Mouse (Mus musculus) midbrain, embryonic 12.5 days (tissue): ENCODE measurements at regions not wholly inside any gene's neighbourhood (a gene's known extent, or its start where the extent isn't known, plus 50 kb on each side); places are given as distances from the start of the nearest gene placed in this dataset.

ENCODE experiments used
- ATAC-seq: fragments of 200-750 bp; cut with Nextera tagmentation; 2 replicates; pipeline ENCODE4 v1.8.0; 2017; ENCODE audit warnings: low read depth, moderate TSS enrichment, moderate library complexity; ENCODE audit not compliant: low FRiP score
- H3K27ac ChIP-seq: fragments of 300-500 bp; sonication (generic); replicated peaks from 2 replicates; pipeline ENCODE4 v1.5.1; 2016; ENCODE audit warnings: mild to moderate bottlenecking
- H3K27me3 ChIP-seq: fragments of 300-500 bp; sonication (generic); 2 replicates; pipeline ENCODE4 v1.6.1; 2016; ENCODE audit warnings: mild to moderate bottlenecking
- H3K36me3 ChIP-seq: fragments of 300-500 bp; sonication (generic); 2 replicates; pipeline ENCODE4 v1.6.1; 2016
- H3K4me1 ChIP-seq: fragments of 300-500 bp; sonication (generic); 2 replicates; pipeline ENCODE4 v1.6.1; 2016
- H3K4me2 ChIP-seq: fragments of 300-500 bp; sonication (generic); replicated peaks from 2 replicates; pipeline ENCODE4 v1.6.1; 2016; ENCODE audit warnings: mild to moderate bottlenecking, moderate library complexity
- H3K4me3 ChIP-seq: fragments of 300-500 bp; sonication (generic); 2 replicates; pipeline ENCODE4 v1.5.1; 2016; ENCODE audit warnings: mild to moderate bottlenecking
- H3K9ac ChIP-seq: fragments of 300-500 bp; sonication (generic); replicated peaks from 2 replicates; pipeline ENCODE4 v1.6.1; 2016; ENCODE audit warnings: mild to moderate bottlenecking, moderate library complexity
- H3K9me3 ChIP-seq: fragments of 300-500 bp; sonication (generic); 2 replicates; pipeline ENCODE4 v1.6.1; 2016; ENCODE audit warnings: mild to moderate bottlenecking
- WGBS: fragments of 180-500 bp; shearing (Covaris S2); methylation state at CpG from one replicate; pipeline ENCODE4 v1.1.7; 2016; 5-methylcytosine and 5-hydroxymethylcytosine counted together

DNA sequence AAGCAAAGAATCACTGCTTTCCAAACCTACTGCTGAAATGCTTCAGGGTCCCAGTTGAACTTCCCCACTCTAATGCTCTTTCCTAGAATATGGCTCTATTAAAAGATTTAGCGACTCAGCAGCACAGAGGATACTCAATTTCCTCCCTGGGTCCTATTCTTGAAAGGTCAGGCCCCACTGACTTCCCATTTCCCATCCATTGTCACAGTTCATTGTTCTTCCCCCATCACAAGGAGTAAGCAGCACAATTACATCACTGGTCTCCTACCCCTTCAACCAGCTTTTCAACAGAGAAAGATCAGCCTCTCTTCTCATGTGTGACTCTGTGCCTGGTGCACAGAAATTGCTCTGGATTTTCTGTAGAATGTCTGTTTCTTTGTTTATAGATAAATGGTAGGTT, 344.5 kb downstream of the Gsdmc2 start:
- Histone ChIP-seq H3K4me1 (no peaks in the 10 kb centered on the region), H3K4me2 (no peak overlapping the region), H3K36me3 (no peaks in the 10 kb centered on the region), H3K27me3 (no peaks in the 10 kb centered on the region), H3K9ac (no peak overlapping the region), H3K4me3 (no peak overlapping the region), H3K27ac (no peak overlapping the region), H3K9me3 (no peaks in the 10 kb centered on the region)
- 32% methylated on average over 1 of the region's 1 CpGs for whole genome bisulfite sequencing
- ATAC-seq = no peak

GRCm38 (mm10) chr15:63498483-63498882, 346.5 kb downstream of the Gsdmc2 start:
- no peak overlapping the region for H3K4me3 ChIP-seq
- H3K9me3 ChIP-seq = no peaks in the 10 kb centered on the region
- no peak overlapping the region for H3K4me2 ChIP-seq
- 90% methylated on average over 3 of the region's 3 CpGs for WGBS
- H3K9ac ChIP-seq = no peak overlapping the region
- no peaks in the 10 kb centered on the region for H3K36me3 ChIP-seq
- no peak overlapping the region for H3K27ac ChIP-seq
- H3K4me1 ChIP-seq = no peaks in the 10 kb centered on the region
- ATAC-seq = no peak
- no peaks in the 10 kb centered on the region for H3K27me3 ChIP-seq

GRCm38 (mm10) chr15:63497207-63497606, 347.8 kb downstream of the Gsdmc2 start:
- no peak for ATAC-seq
- WGBS = 85% methylated on average over 3 of the region's 3 CpGs
- H3K9me3 ChIP-seq = no peaks in the 10 kb centered on the region

DNA sequence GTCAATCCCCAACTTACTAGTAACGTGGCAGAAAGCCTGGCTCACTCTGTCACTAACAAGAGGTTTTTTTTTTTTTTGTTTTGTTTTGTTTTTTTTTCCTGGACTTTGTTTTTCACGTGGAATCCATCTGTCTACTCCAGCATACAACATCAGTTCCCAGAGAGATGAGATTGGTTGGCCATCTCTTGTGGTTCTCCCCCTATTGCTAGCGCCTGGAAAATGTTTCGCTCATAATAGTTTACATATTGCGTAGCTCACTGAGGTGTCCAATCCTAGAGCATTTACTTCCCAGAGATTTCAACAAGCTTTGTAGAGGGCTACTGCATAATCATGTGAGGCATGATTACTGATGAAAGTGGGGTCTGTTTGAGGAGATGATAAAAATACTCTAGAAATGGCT, 360.1 kb downstream of the Gsdmc2 start:
- WGBS = 79% methylated on average over 5 of the region's 5 CpGs
- Histone ChIP-seq H3K9ac (no peak overlapping the region), H3K4me3 (no peak overlapping the region), H3K4me2 (no peak overlapping the region), H3K27me3 (no peaks in the 10 kb centered on the region), H3K4me1 (no peaks in the 10 kb centered on the region), H3K36me3 (no peaks in the 10 kb centered on the region), H3K27ac (no peak overlapping the region), H3K9me3 (no peaks in the 10 kb centered on the region)
- ATAC-seq = no peak

More at GRCm38 (mm10) chr15:63497207-63497606, 347.8 kb downstream of the Gsdmc2 start:
- no peak overlapping the region for H3K4me3 ChIP-seq
- H3K27me3 ChIP-seq = no peaks in the 10 kb centered on the region
- no peak overlapping the region for H3K27ac ChIP-seq
- H3K4me2 ChIP-seq = no peak overlapping the region
- no peaks in the 10 kb centered on the region for H3K4me1 ChIP-seq
- no peaks in the 10 kb centered on the region for H3K36me3 ChIP-seq
- H3K9ac ChIP-seq = no peak overlapping the region

GRCm38 (mm10) chr15:63484217-63484887, 360.6 kb downstream of the Gsdmc2 start:
- H3K36me3 ChIP-seq = no peaks in the 10 kb centered on the region
- H3K9ac ChIP-seq = no peak overlapping the region
- no peak for ATAC-seq
- H3K4me2 ChIP-seq = no peak overlapping the region
- no peak overlapping the region for H3K27ac ChIP-seq
- no peaks in the 10 kb centered on the region for H3K9me3 ChIP-seq
- H3K4me1 ChIP-seq = no peaks in the 10 kb centered on the region
- 33% methylated on average over 4 of the region's 4 CpGs for WGBS
- no peaks in the 10 kb centered on the region for H3K27me3 ChIP-seq
- H3K4me3 ChIP-seq = no peak overlapping the region

DNA sequence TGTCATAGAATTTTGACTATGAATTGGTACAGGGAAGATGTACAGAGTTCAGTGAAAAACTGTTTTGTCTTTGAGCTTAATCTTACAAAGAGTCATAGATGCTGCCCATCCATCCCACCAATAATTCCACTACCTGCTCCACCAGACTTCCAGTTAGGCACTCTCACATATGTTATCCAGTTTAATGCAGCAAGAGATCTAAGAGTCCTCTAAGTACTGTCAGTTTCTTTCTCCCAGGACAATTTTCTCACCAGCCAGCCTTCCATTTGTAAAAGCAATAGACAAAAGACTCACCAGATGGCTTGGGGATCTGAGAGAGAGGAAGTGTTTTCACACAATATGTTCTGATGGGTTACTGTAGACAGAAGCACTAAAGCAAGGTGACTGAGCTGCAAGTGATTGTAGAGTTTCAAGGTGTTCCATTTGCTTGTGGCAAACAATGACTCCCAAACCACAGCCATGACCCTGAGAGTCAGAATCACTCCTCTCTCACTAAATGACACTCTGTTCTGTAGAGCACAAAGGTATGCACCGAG, 365.6 kb downstream of the Gsdmc2 start:
- no peaks in the 10 kb centered on the region for H3K36me3 ChIP-seq
- 80% methylated on average over 1 of the region's 1 CpGs for WGBS
- no peak overlapping the region for H3K27ac ChIP-seq
- no peak overlapping the region for H3K9ac ChIP-seq
- no peaks in the 10 kb centered on the region for H3K9me3 ChIP-seq
- no peak for ATAC-seq
- no peaks in the 10 kb centered on the region for H3K27me3 ChIP-seq
- H3K4me3 ChIP-seq = no peak overlapping the region
- no peaks in the 10 kb centered on the region for H3K4me1 ChIP-seq
- H3K4me2 ChIP-seq = no peak overlapping the region

- no peak overlapping the region for H3K4me2 ChIP-seq
- H3K9ac ChIP-seq = no peak overlapping the region
- no peak overlapping the region for H3K4me3 ChIP-seq
- no peaks in the 10 kb centered on the region for H3K9me3 ChIP-seq
- no peak overlapping the region for H3K27ac ChIP-seq
- ATAC-seq = no peak
- H3K4me1 ChIP-seq = no peaks in the 10 kb centered on the region
- WGBS = 85% methylated on average over 1 of the region's 1 CpGs
- H3K36me3 ChIP-seq = no peaks in the 10 kb centered on the region
- no peaks in the 10 kb centered on the region for H3K27me3 ChIP-seq
These were observed 378.1 kb downstream of the Gsdmc2 start for GRCm38 (mm10) chr15:63466916-63467315.

- Histone ChIP-seq H3K9ac (no peak overlapping the region), H3K4me1 (no peaks in the 10 kb centered on the region), H3K4me2 (no peak overlapping the region), H3K9me3 (no peaks in the 10 kb centered on the region), H3K27ac (no peak overlapping the region), H3K27me3 (no peaks in the 10 kb centered on the region), H3K36me3 (no peaks in the 10 kb centered on the region), H3K4me3 (no peak overlapping the region)
- ATAC-seq = no peak
- WGBS = 89% methylated on average over 3 of the region's 3 CpGs
These were observed 392.4 kb downstream of the Gsdmc2 start for GRCm38 (mm10) chr15:63452529-63452928.

DNA sequence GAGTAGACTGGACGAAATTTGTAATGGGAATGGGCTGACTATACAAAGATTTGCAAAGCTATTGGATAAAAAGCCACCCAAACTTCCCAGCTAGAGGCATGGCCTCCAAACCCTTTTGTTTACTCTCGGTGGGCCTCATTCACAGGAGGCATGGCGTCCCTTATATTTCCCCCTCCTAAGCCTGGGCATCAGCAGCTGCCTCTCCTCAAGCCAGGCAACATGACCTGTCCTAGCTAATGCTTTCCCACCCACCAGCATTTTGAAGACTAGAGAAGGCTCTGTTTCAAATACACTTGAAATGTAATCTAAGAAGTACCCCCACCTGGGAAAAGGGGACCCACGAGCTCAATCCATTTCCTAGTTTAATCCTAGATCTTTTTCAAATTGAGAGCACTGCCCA, 398.7 kb downstream of the Gsdmc2 start:
- Histone ChIP-seq H3K4me2 (no peak overlapping the region), H3K4me1 (no peaks in the 10 kb centered on the region), H3K9me3 (no peaks in the 10 kb centered on the region), H3K36me3 (no peaks in the 10 kb centered on the region), H3K27me3 (no peaks in the 10 kb centered on the region), H3K4me3 (no peak overlapping the region), H3K27ac (no peak overlapping the region), H3K9ac (no peak overlapping the region)
- ATAC-seq = no peak
- 64% methylated on average over 4 of the region's 4 CpGs for WGBS

- H3K9ac ChIP-seq = no peak overlapping the region
- no peak overlapping the region for H3K4me3 ChIP-seq
- H3K4me1 ChIP-seq = no peaks in the 10 kb centered on the region
- no peak for ATAC-seq
- no peaks in the 10 kb centered on the region for H3K36me3 ChIP-seq
- H3K27me3 ChIP-seq = no peaks in the 10 kb centered on the region
- no peaks in the 10 kb centered on the region for H3K9me3 ChIP-seq
- WGBS = 86% methylated on average over 4 of the region's 4 CpGs
- no peak overlapping the region for H3K4me2 ChIP-seq
- no peak overlapping the region for H3K27ac ChIP-seq
These were observed 400.0 kb downstream of the Gsdmc2 start for GRCm38 (mm10) chr15:63445016-63445415.

GRCm38 (mm10) chr15:63442146-63442780, 402.7 kb downstream of the Gsdmc2 start:
- no peaks in the 10 kb centered on the region for H3K9me3 ChIP-seq
- no peaks in the 10 kb centered on the region for H3K27me3 ChIP-seq
- H3K4me3 ChIP-seq = no peak overlapping the region
- H3K4me1 ChIP-seq = no peaks in the 10 kb centered on the region
- no peak for ATAC-seq
- no peak overlapping the region for H3K27ac ChIP-seq
- WGBS = 87% methylated on average over 6 of the region's 6 CpGs
- no peak overlapping the region for H3K4me2 ChIP-seq
- no peak overlapping the region for H3K9ac ChIP-seq
- H3K36me3 ChIP-seq = no peaks in the 10 kb centered on the region

GRCm38 (mm10) chr15:63412649-63413048, 432.3 kb downstream of the Gsdmc2 start:
- H3K9me3 ChIP-seq = no peaks in the 10 kb centered on the region
- WGBS = 89% methylated on average over 4 of the region's 4 CpGs
- no peaks in the 10 kb centered on the region for H3K4me1 ChIP-seq
- no peaks in the 10 kb centered on the region for H3K36me3 ChIP-seq
- H3K9ac ChIP-seq = no peak overlapping the region
- no peak overlapping the region for H3K27ac ChIP-seq
- no peak for ATAC-seq
- no peak overlapping the region for H3K4me3 ChIP-seq
- no peaks in the 10 kb centered on the region for H3K27me3 ChIP-seq
- H3K4me2 ChIP-seq = no peak overlapping the region
